Mouse (Mus musculus) naive thymus-derived CD4-positive, alpha-beta T cell, adult 5 months (primary cell): ENCODE data around the gene Cacna1d. TPM values are rescaled to one million over a fixed set of nuclear protein-coding genes. Genes with fewer than 3 reads are reported as not detected.

Experiments
- polyA plus RNA-seq: library from polyadenylated mRNA; unstranded; fragments of 100-300 nt; shearing (Covaris generic); gene quantifications from one replicate; pipeline ENCODE4 v1.2.1, GENCODE M21; 2017

Cacna1d gene
- polyA plus RNA-seq, result 1.1 TPM

DNA sequence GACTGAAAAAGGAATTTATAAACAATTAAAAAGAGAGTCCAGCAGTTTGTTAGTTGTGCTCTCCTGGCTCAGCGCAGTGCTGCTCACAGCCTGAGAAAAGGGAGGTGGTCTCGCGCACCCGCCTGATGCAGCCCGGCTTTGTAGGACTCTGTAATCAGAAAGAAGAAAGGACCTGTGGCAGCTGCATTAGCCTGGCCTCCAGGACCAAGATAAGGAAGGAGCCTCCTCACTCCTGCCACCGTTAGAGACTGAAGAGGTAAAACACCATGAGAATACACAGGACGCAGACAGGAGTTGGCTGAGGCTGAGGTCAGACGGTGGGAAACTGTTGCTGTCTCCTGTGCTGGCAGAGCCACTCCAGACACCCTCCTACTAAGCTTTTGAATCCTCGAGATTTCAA, at the start of gene Cacna1d:
Gene Cacna1d (minus strand): TSS at position 114 of the 400 bp plus-strand sequence.

DNA sequence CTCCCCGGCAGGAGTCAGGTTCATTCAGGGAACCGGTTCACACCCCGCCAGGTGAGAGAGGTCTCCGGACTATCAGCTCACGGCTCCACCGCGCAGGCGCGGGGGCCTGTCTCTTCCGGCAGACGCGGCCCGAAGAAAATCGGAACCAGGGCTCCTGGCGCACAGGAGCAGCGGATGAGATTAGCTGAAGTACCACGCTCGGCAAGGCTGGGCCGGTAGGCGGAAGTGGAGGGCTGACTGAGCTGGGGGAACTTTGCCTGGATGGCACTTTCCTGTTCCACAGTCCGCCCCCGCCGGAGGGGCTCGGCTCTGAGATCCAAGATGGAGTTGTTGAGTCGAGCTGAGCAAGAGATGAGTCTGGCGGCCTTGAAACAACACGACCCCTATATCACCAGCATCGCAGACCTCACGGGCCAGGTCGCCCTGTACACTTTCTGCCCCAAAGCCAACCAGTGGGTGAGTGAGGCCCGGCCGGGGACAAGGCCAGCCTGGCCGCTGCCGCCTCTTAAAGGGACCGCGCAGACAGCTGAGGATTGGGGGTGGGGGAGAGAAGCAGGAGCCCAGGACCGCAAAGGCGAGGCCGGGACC, 11.8 kb downstream of the Cacna1d start, which contains the start of gene Dcp1a:
Gene Dcp1a (plus strand): TSS at position 175 of the 588 bp plus-strand sequence.

DNA sequence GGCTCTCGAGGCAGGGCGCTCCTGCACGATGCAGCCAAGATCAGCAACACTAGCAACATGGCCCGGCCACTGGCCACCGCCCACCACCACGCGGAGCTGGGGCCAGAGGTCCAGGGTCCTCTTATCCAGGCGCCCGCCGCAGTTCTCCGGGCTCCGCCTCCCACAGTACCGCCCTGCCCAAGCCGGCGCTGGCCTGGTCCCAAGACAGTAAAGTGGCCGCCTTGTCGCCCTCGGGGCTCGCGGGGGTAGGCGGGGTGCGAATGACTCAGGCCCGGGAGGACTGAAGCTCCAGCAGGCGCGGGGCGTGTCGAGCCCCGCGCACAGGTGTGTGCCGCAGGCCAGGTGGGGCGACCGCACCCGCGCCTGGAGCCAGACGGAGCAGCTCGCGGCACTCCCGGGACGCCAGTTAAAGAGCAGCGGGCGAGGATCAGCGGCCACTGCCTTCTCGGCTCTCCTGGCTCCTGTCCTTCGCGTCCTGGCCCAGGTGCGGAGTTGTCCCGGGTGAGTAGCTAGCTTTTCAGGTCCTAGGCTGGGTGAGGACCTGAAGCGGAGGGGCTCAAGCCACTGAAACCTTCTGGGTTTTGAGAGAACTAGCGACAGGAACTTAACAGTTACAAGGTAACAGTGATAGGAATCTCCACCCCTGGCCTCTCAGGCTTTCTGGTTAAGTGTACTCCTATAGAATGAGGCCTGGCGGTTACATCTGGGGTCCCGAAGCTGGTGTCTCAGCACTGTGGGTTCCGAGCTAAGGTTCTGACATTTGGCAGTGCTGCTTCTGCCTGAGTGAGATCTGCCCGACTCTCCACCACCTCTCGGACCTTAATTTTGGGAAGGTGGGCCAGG, 482.3 kb downstream of the Cacna1d start, which contains the start of the genes Il17rb and Chdh:
Gene Il17rb (minus strand): TSS at position 164 of the 843 bp plus-strand sequence.
Gene Chdh (plus strand): TSS at position 291 of the 843 bp plus-strand sequence.

Other genes with a start within 250 kb of the Cacna1d start
- gene Dcp1a, start 11.9 kb downstream of the Cacna1d start, polyA plus RNA-seq, result 60.0 TPM
- 151 TPM for gene Tkt, start 56.9 kb upstream of the Cacna1d start, polyA plus RNA-seq
- 86.0 TPM for gene Prkcd, start 134.8 kb upstream of the Cacna1d start, polyA plus RNA-seq
- 8.6 TPM for gene Rft1, start 162.9 kb upstream of the Cacna1d start, polyA plus RNA-seq
- 17.8 TPM for gene Sfmbt1, start 223.4 kb upstream of the Cacna1d start, polyA plus RNA-seq